Mouse (Mus musculus) embryonic fibroblast, embryonic 13.5 days (primary cell): ENCODE results near the gene Ces1g.

ENCODE experiments used
- CTCF ChIP-seq: IDR thresholded peaks from 2 replicates; pipeline ENCODE4 v1.5.1; 2011; ENCODE audit warnings: mild to moderate bottlenecking, control low read depth, low read length, moderate library complexity, borderline replicate concordance; ENCODE audit not compliant: insufficient read depth
- POLR2A ChIP-seq: IDR thresholded peaks from 2 replicates; pipeline ENCODE4 v1.6.1; 2011; ENCODE audit warnings: low read depth, mild to moderate bottlenecking, control low read depth, low read length, moderate library complexity

- TF ChIP-seq POLR2A = no peak
- TF ChIP-seq CTCF = no peak
Measured at GRCm38 (mm10) chr8:93283896-93284295, 53.2 kb downstream of the Ces1g start.
